Mouse (Mus musculus): ENCODE data around the gene Ptprm. TPM values are rescaled to one million over a fixed set of nuclear protein-coding genes. Genes with fewer than 3 reads are reported as not detected.
A peak's percentile ranks its signal among the peaks of the same experiment; 100 is the strongest.

Gene Ptprm
- polyA plus RNA-seq, 1 experiment from 2014 or later: 10.4 TPM

GRCm38 (mm10) chr17:66783075-66783492, 571.2 kb downstream of the Ptprm start:
- no peaks in the 10 kb centered on the region for H3K9me3 ChIP-seq (ENCODE audit: control insufficient read depth, low read length)
- H3K4me1 ChIP-seq (ENCODE audit: control insufficient read depth, insufficient read depth, low read length): peaks cover 13% of the 10 kb centered on the region
- 78% methylated on average over 10 of the region's 10 CpGs for WGBS
- DNase-seq (ENCODE audit: low spot score): no peak
- no peak overlapping the region for H3K4me2 ChIP-seq (ENCODE audit: low read depth, severe bottlenecking)
- ATAC-seq (ENCODE audit: insufficient number of reproducible peaks, low FRiP score, low TSS enrichment, low read depth): no peak
- H3K4me3 ChIP-seq (ENCODE audit: low read depth, low read length): no peak overlapping the region
- H3K36me3 ChIP-seq (ENCODE audit: control insufficient read depth, insufficient read depth, low read length): no peaks in the 10 kb centered on the region
- H3K27me3 ChIP-seq (ENCODE audit: control insufficient read depth, insufficient read depth, low read length): no peaks in the 10 kb centered on the region
- no peak overlapping the region for H3K9ac ChIP-seq (ENCODE audit: low read length)
- H3K27ac ChIP-seq (replicated peaks; ENCODE audit: low read depth, low read length): no peak overlapping the region

- ATAC-seq (ENCODE audit: insufficient number of reproducible peaks, low FRiP score, low TSS enrichment, low read depth): no peak
- Histone ChIP-seq H3K27ac (replicated peaks; ENCODE audit: low read depth, low read length) (no peak overlapping the region), H3K27me3 (ENCODE audit: control insufficient read depth, insufficient read depth, low read length) (no peaks in the 10 kb centered on the region), H3K9ac (ENCODE audit: low read length) (no peak overlapping the region), H3K4me2 (ENCODE audit: low read depth, severe bottlenecking) (no peak overlapping the region), H3K4me1 (ENCODE audit: control insufficient read depth, insufficient read depth, low read length) (peaks cover 12% of the 10 kb centered on the region), H3K36me3 (ENCODE audit: control insufficient read depth, insufficient read depth, low read length) (no peaks in the 10 kb centered on the region), H3K9me3 (ENCODE audit: control insufficient read depth, low read length) (no peaks in the 10 kb centered on the region), H3K4me3 (ENCODE audit: low read depth, low read length) (no peak overlapping the region)
- DNase-seq (ENCODE audit: low spot score): no peak
- WGBS: 76% methylated on average over 3 of the region's 3 CpGs
These were observed 572.3 kb downstream of the Ptprm start for GRCm38 (mm10) chr17:66781910-66782309.

GRCm38 (mm10) chr17:66779026-66779425, 575.2 kb downstream of the Ptprm start:
- DNase-seq (ENCODE audit: low spot score) (no peak), ATAC-seq (ENCODE audit: insufficient number of reproducible peaks, low FRiP score, low TSS enrichment, low read depth) (no peak)
- Histone ChIP-seq H3K9ac (ENCODE audit: low read length) (no peak overlapping the region), H3K9me3 (ENCODE audit: control insufficient read depth, low read length) (no peaks in the 10 kb centered on the region), H3K4me2 (ENCODE audit: low read depth, severe bottlenecking) (no peak overlapping the region), H3K36me3 (ENCODE audit: control insufficient read depth, insufficient read depth, low read length) (no peaks in the 10 kb centered on the region), H3K4me1 (ENCODE audit: control insufficient read depth, insufficient read depth, low read length) (0 out of 2 replicates have a peak, but pooled peaks cover 3% of the 10 kb centered on the region), H3K27ac (replicated peaks; ENCODE audit: low read depth, low read length) (0 out of 2 replicates have a peak overlapping the region, but pooled peaks have one; percentile 30), H3K4me3 (ENCODE audit: low read depth, low read length) (no peak overlapping the region), H3K27me3 (ENCODE audit: control insufficient read depth, insufficient read depth, low read length) (no peaks in the 10 kb centered on the region)
- WGBS: 76% methylated on average over 1 of the region's 1 CpGs

- H3K9ac ChIP-seq (ENCODE audit: low read length): no peak overlapping the region
- no peak overlapping the region for H3K27ac ChIP-seq (replicated peaks; ENCODE audit: low read depth, low read length)
- ATAC-seq (ENCODE audit: insufficient number of reproducible peaks, low FRiP score, low TSS enrichment, low read depth) (no peak), DNase-seq (ENCODE audit: low spot score) (no peak)
- WGBS: 79% methylated on average over 14 of the region's 14 CpGs
- H3K9me3 ChIP-seq (ENCODE audit: control insufficient read depth, low read length): no peaks in the 10 kb centered on the region
- H3K36me3 ChIP-seq (ENCODE audit: control insufficient read depth, insufficient read depth, low read length): no peaks in the 10 kb centered on the region
- H3K4me1 ChIP-seq (ENCODE audit: control insufficient read depth, insufficient read depth, low read length): no peaks in the 10 kb centered on the region
- H3K4me3 ChIP-seq (ENCODE audit: low read depth, low read length): no peak overlapping the region
- no peaks in the 10 kb centered on the region for H3K27me3 ChIP-seq (ENCODE audit: control insufficient read depth, insufficient read depth, low read length)
- no peak overlapping the region for H3K4me2 ChIP-seq (ENCODE audit: low read depth, severe bottlenecking)
These were observed 584.6 kb downstream of the Ptprm start for GRCm38 (mm10) chr17:66769365-66770363.

GRCm38 (mm10) chr17:66768689-66769275, 585.5 kb downstream of the Ptprm start:
- Histone ChIP-seq H3K4me3 (ENCODE audit: low read depth, low read length) (no peak overlapping the region), H3K9me3 (ENCODE audit: control insufficient read depth, low read length) (no peaks in the 10 kb centered on the region), H3K4me1 (ENCODE audit: control insufficient read depth, insufficient read depth, low read length) (no peaks in the 10 kb centered on the region), H3K27me3 (ENCODE audit: control insufficient read depth, insufficient read depth, low read length) (no peaks in the 10 kb centered on the region), H3K36me3 (ENCODE audit: control insufficient read depth, insufficient read depth, low read length) (no peaks in the 10 kb centered on the region), H3K27ac (replicated peaks; ENCODE audit: low read depth, low read length) (no peak overlapping the region), H3K9ac (ENCODE audit: low read length) (no peak overlapping the region), H3K4me2 (ENCODE audit: low read depth, severe bottlenecking) (no peak overlapping the region)
- DNase-seq (ENCODE audit: low spot score): no peak
- ATAC-seq (ENCODE audit: insufficient number of reproducible peaks, low FRiP score, low TSS enrichment, low read depth): no peak
- WGBS: 58% methylated on average over 11 of the region's 11 CpGs

- no peak for DNase-seq (ENCODE audit: low spot score)
- no peaks in the 10 kb centered on the region for H3K9me3 ChIP-seq (ENCODE audit: control insufficient read depth, low read length)
- no peak for ATAC-seq (ENCODE audit: insufficient number of reproducible peaks, low FRiP score, low TSS enrichment, low read depth)
- no peaks in the 10 kb centered on the region for H3K27me3 ChIP-seq (ENCODE audit: control insufficient read depth, insufficient read depth, low read length)
- WGBS: 75% methylated on average over 6 of the region's 6 CpGs
- no peak overlapping the region for H3K9ac ChIP-seq (ENCODE audit: low read length)
- no peaks in the 10 kb centered on the region for H3K36me3 ChIP-seq (ENCODE audit: control insufficient read depth, insufficient read depth, low read length)
- no peak overlapping the region for H3K4me2 ChIP-seq (ENCODE audit: low read depth, severe bottlenecking)
- no peaks in the 10 kb centered on the region for H3K4me1 ChIP-seq (ENCODE audit: control insufficient read depth, insufficient read depth, low read length)
- no peak overlapping the region for H3K27ac ChIP-seq (replicated peaks; ENCODE audit: low read depth, low read length)
- H3K4me3 ChIP-seq (ENCODE audit: low read depth, low read length): no peak overlapping the region
These were observed 588.1 kb downstream of the Ptprm start for GRCm38 (mm10) chr17:66766166-66766565.

- H3K27ac ChIP-seq (replicated peaks; ENCODE audit: low read depth, low read length): no peak overlapping the region
- H3K27me3 ChIP-seq (ENCODE audit: control insufficient read depth, insufficient read depth, low read length): 0 out of 2 replicates have a peak, but pooled peaks cover under 1% of the 10 kb centered on the region
- no peak for ATAC-seq (ENCODE audit: insufficient number of reproducible peaks, low FRiP score, low TSS enrichment, low read depth)
- no peaks in the 10 kb centered on the region for H3K4me1 ChIP-seq (ENCODE audit: control insufficient read depth, insufficient read depth, low read length)
- H3K4me3 ChIP-seq (ENCODE audit: low read depth, low read length): no peak overlapping the region
- no peak overlapping the region for H3K9ac ChIP-seq (ENCODE audit: low read length)
- DNase-seq (ENCODE audit: low spot score): no peak
- no peaks in the 10 kb centered on the region for H3K9me3 ChIP-seq (ENCODE audit: control insufficient read depth, low read length)
- 76% methylated on average over 2 of the region's 2 CpGs for WGBS
- H3K36me3 ChIP-seq (ENCODE audit: control insufficient read depth, insufficient read depth, low read length): no peaks in the 10 kb centered on the region
- no peak overlapping the region for H3K4me2 ChIP-seq (ENCODE audit: low read depth, severe bottlenecking)
These were observed 589.8 kb downstream of the Ptprm start for GRCm38 (mm10) chr17:66764435-66764834.

- Histone ChIP-seq H3K4me3 (ENCODE audit: low read depth, low read length) (no peak overlapping the region), H3K4me2 (ENCODE audit: low read depth, severe bottlenecking) (no peak overlapping the region), H3K9me3 (ENCODE audit: control insufficient read depth, low read length) (no peaks in the 10 kb centered on the region), H3K36me3 (ENCODE audit: control insufficient read depth, insufficient read depth, low read length) (no peaks in the 10 kb centered on the region), H3K27me3 (ENCODE audit: control insufficient read depth, insufficient read depth, low read length) (peaks cover 6% of the 10 kb centered on the region; the same call in 1 of the 2 replicates), H3K4me1 (ENCODE audit: control insufficient read depth, insufficient read depth, low read length) (no peaks in the 10 kb centered on the region), H3K9ac (ENCODE audit: low read length) (no peak overlapping the region), H3K27ac (replicated peaks; ENCODE audit: low read depth, low read length) (no peak overlapping the region)
- 87% methylated on average over 10 of the region's 10 CpGs for WGBS
- ATAC-seq (ENCODE audit: insufficient number of reproducible peaks, low FRiP score, low TSS enrichment, low read depth) (no peak), DNase-seq (ENCODE audit: low spot score) (no peak)
These were observed 591.5 kb downstream of the Ptprm start for GRCm38 (mm10) chr17:66762716-66763115.

All from limb, embryonic 11.5 days (tissue).